Mouse (Mus musculus) MEL (cell line): Measurements from ENCODE around the gene Tspan32. TPM values are rescaled to one million over a fixed set of nuclear protein-coding genes. Genes with fewer than 3 reads are reported as not detected.

Experiments used
- DNase-seq: peaks from one replicate; pipeline ENCODE4 v3.0.0; 2011; ENCODE audit warnings: low read depth, low spot score
- H3K27ac ChIP-seq: 2 replicates; pipeline ENCODE4 v1.5.1; 2012; ENCODE audit warnings: low read depth, mild to moderate bottlenecking, control low read depth, low read length, moderate library complexity; ENCODE audit not compliant: control insufficient read depth
- H3K27me3 ChIP-seq, 2 experiments: fragments of 150-350 bp in 1 of 2; sonication (generic) in 1 of 2; 2 replicates each; pipeline ENCODE4 v1.6.1; 2012; ENCODE audit warnings: low read length in 2 of 2, mild to moderate bottlenecking in 2 of 2, improper control_type of control experiment in 1 of 2, moderate library complexity in 1 of 2; ENCODE audit not compliant: insufficient read depth in 2 of 2, control insufficient read depth in 1 of 2
- H3K36me3 ChIP-seq, 2 experiments: 2 replicates each; pipeline ENCODE4 v1.6.1; 2012 to 2014; ENCODE audit warnings: low read length in 2 of 2, improper control_type of control experiment in 1 of 2, inconsistent platforms in 1 of 2, mild to moderate bottlenecking in 1 of 2; ENCODE audit not compliant: insufficient read depth in 2 of 2, control insufficient read depth in 1 of 2
- H3K4me1 ChIP-seq, 2 experiments: fragments of 150-350 bp in 1 of 2; sonication (generic) in 1 of 2; 2 replicates each; pipeline ENCODE4 v1.6.1; 2012; ENCODE audit warnings: low read length in 2 of 2, improper control_type of control experiment in 1 of 2, mild to moderate bottlenecking in 1 of 2; ENCODE audit not compliant: insufficient read depth in 2 of 2, control insufficient read depth in 1 of 2
- H3K4me3 ChIP-seq, 2 experiments: fragments of 150-350 bp in 1 of 2; sonication (generic) in 1 of 2; 2 replicates each; pipeline ENCODE4 v1.5.1; 2012; ENCODE audit warnings: low read depth in 2 of 2, low read length in 2 of 2, mild to moderate bottlenecking in 2 of 2, moderate library complexity in 2 of 2, control low read depth in 1 of 2, improper control_type of control experiment in 1 of 2; ENCODE audit not compliant: control insufficient read depth in 1 of 2, insufficient read depth in 1 of 2
- H3K79me2 ChIP-seq: 2 replicates; pipeline ENCODE4 v1.6.1; 2012; ENCODE audit warnings: mild to moderate bottlenecking, low read length, moderate library complexity; ENCODE audit not compliant: control insufficient read depth, poor library complexity, insufficient read depth
- H3K9ac ChIP-seq: 2 replicates; pipeline ENCODE4 v1.6.1; 2012; ENCODE audit warnings: low read depth, mild to moderate bottlenecking, control low read depth, low read length, moderate library complexity; ENCODE audit not compliant: control insufficient read depth, poor library complexity, severe bottlenecking
- H3K9me3 ChIP-seq: fragments of 150-350 bp; sonication (generic); replicated peaks from 2 replicates; pipeline ENCODE4 v1.6.1; 2012; ENCODE audit warnings: mild to moderate bottlenecking, low read length, improper control_type of control experiment, moderate library complexity; ENCODE audit not compliant: insufficient read depth
- ELF1 ChIP-seq: IDR thresholded peaks from 2 replicates; pipeline ENCODE4 v1.6.1; 2014; ENCODE audit warnings: low read depth, mild to moderate bottlenecking, inconsistent platforms, low read length, improper control_type of control experiment, moderate library complexity
- EP300 ChIP-seq, 2 experiments: IDR thresholded peaks; 2 replicates each; pipeline ENCODE4 v1.6.1; 2011; ENCODE audit warnings: improper control_type of control experiment in 2 of 2, low read length in 2 of 2, low read depth in 1 of 2, mild to moderate bottlenecking in 1 of 2
- ETS1 ChIP-seq: IDR thresholded peaks from 2 replicates; pipeline ENCODE4 v1.6.1; 2012; ENCODE audit warnings: low read depth, mild to moderate bottlenecking, inconsistent platforms, low read length, improper control_type of control experiment, moderate library complexity
- GABPA ChIP-seq: IDR thresholded peaks from 2 replicates; pipeline ENCODE4 v1.6.1; 2012; ENCODE audit warnings: low read depth, mild to moderate bottlenecking, inconsistent platforms, low read length, improper control_type of control experiment, moderate library complexity
- GATA1 ChIP-seq: IDR thresholded peaks from 2 replicates; pipeline ENCODE4 v1.6.1; 2011; ENCODE audit warnings: low read depth, low read length, improper control_type of control experiment
- KAT2A ChIP-seq: conservative IDR thresholded peaks from 2 replicates; pipeline ENCODE4 v1.6.1; 2012; ENCODE audit warnings: low read depth, low read length, improper control_type of control experiment, inconsistent platforms
- MAFK ChIP-seq: IDR thresholded peaks from 2 replicates; pipeline ENCODE4 v1.6.1; 2011; ENCODE audit warnings: low read depth, mild to moderate bottlenecking, low read length, improper control_type of control experiment, borderline replicate concordance
- MAX ChIP-seq: IDR thresholded peaks from 2 replicates; pipeline ENCODE4 v1.6.1; 2011; ENCODE audit warnings: low read length, improper control_type of control experiment
- MAZ ChIP-seq: IDR thresholded peaks from 2 replicates; pipeline ENCODE4 v1.6.1; 2012; ENCODE audit warnings: low read depth, mild to moderate bottlenecking, inconsistent platforms, low read length, improper control_type of control experiment
- MXI1 ChIP-seq: IDR thresholded peaks from 2 replicates; pipeline ENCODE4 v1.6.1; 2011; ENCODE audit warnings: mild to moderate bottlenecking, low read depth, low read length, improper control_type of control experiment
- NELFE ChIP-seq: IDR thresholded peaks from 2 replicates; pipeline ENCODE4 v1.6.1; 2011; ENCODE audit warnings: low read depth, low read length, improper control_type of control experiment
- POLR2A ChIP-seq, 2 experiments: IDR thresholded peaks; 2 replicates each; pipeline ENCODE4 v1.6.1; 2011 to 2012; ENCODE audit warnings: low read length in 2 of 2, mild to moderate bottlenecking in 2 of 2, control low read depth in 1 of 2, improper control_type of control experiment in 1 of 2, low read depth in 1 of 2, moderate library complexity in 1 of 2; ENCODE audit not compliant: control insufficient read depth in 1 of 2, insufficient read depth in 1 of 2, poor library complexity in 1 of 2
- POLR2AphosphoS5 ChIP-seq: IDR thresholded peaks from 2 replicates; pipeline ENCODE4 v1.6.1; 2012; ENCODE audit warnings: low read depth, borderline replicate concordance, mild to moderate bottlenecking, inconsistent platforms, low read length, moderate library complexity, mixed read lengths
- SMC3 ChIP-seq: IDR thresholded peaks from 2 replicates; pipeline ENCODE4 v1.6.1; 2011; ENCODE audit warnings: low read depth, low read length, improper control_type of control experiment
- TBP ChIP-seq: IDR thresholded peaks from 2 replicates; pipeline ENCODE4 v1.8.0; 2011; ENCODE audit warnings: low read depth, low read length, improper control_type of control experiment
- TCF12 ChIP-seq: IDR thresholded peaks from 2 replicates; pipeline ENCODE4 v1.6.1; 2014; ENCODE audit warnings: low read depth, mild to moderate bottlenecking, inconsistent platforms, low read length, improper control_type of control experiment, moderate library complexity
- UBTF ChIP-seq: IDR thresholded peaks from 2 replicates; pipeline ENCODE4 v1.6.1; 2012; ENCODE audit warnings: low read depth, mild to moderate bottlenecking, inconsistent platforms, low read length, improper control_type of control experiment, moderate library complexity, borderline replicate concordance; ENCODE audit not compliant: insufficient read depth
- ZC3H11A ChIP-seq: IDR thresholded peaks from 2 replicates; pipeline ENCODE4 v1.6.1; 2012; ENCODE audit warnings: low read depth, mild to moderate bottlenecking, inconsistent platforms, low read length, improper control_type of control experiment
- ZKSCAN1 ChIP-seq: IDR thresholded peaks from 2 replicates; pipeline ENCODE4 v1.6.1; 2012; ENCODE audit warnings: low read depth, mild to moderate bottlenecking, inconsistent platforms, low read length, improper control_type of control experiment, moderate library complexity
- ZMIZ1 ChIP-seq: IDR thresholded peaks from 2 replicates; pipeline ENCODE4 v1.6.1; 2012; ENCODE audit warnings: low read depth, mild to moderate bottlenecking, inconsistent platforms, low read length, improper control_type of control experiment, moderate library complexity
- ZNF384 ChIP-seq: IDR thresholded peaks from 2 replicates; pipeline ENCODE4 v1.6.1; 2012; ENCODE audit warnings: low read depth, mild to moderate bottlenecking, inconsistent platforms, low read length, improper control_type of control experiment
- polyA plus RNA-seq, 2 experiments: library from polyadenylated mRNA; stranded (reverse) in 1 of 2; unstranded in 1 of 2; fragments of >175 nt in 1 of 2; fragments of >200 nt in 1 of 2; gene quantifications; 2 replicates each; pipeline versions ENCODE4 v1.2.1 to v1.2.4; 2012; ENCODE audit warnings: low replicate concordance in 2 of 2, low read depth in 1 of 2; ENCODE audit not compliant: insufficient read length in 2 of 2, insufficient read depth in 1 of 2, missing spikeins in 1 of 2
- total RNA-seq: library from RNA; depleted of rRNA; stranded (reverse); fragments of 300-350 nt; gene quantifications from 2 replicates; pipeline ENCODE4 v1.2.3, GENCODE M21; 2012

Tspan32 gene
- total and polyA plus RNA-seq, 3 experiments, result 53.5 to 212 (median 205) TPM

GRCm38 (mm10) chr7:142981908-142982307 lies 22.9 kb upstream of the Tspan32 start:
- DNase-seq, result no peak
- no peaks in the 10 kb centered on the region for H3K4me1 ChIP-seq
- H3K27ac ChIP-seq, result no peak overlapping the region
- H3K79me2 ChIP-seq, result no peaks in the 10 kb centered on the region
- peaks cover 0 to 15% of the 10 kb centered on the region in 2 experiments; a peak in 2 of 4 replicates for H3K27me3 ChIP-seq
- H3K4me3 ChIP-seq, result no peak overlapping the region
- no peak overlapping the region for H3K9ac ChIP-seq
- TF ChIP-seq UBTF (no peak), TCF12 (no peak), MAZ (no peak), POLR2AphosphoS5 (no peak), KAT2A (no peak), SMC3 (no peak), ZKSCAN1 (no peak)
- TF ChIP-seq, all 39 proteins: peak for 0
- H3K36me3 ChIP-seq, result no peaks in the 10 kb centered on the region
- no peaks in the 10 kb centered on the region for H3K9me3 ChIP-seq

GRCm38 (mm10) chr7:142985146-142985545 lies 19.7 kb upstream of the Tspan32 start:
- no peak overlapping the region for H3K9ac ChIP-seq
- no peak for TF ChIP-seq POLR2A (IDR thresholded peaks at IDR 0.05; ENCODE audit: control insufficient read depth in 1 of 2, insufficient read depth in 1 of 2, low read depth in 1 of 2, low read length in 2 of 2, poor library complexity in 1 of 2)
- TF ChIP-seq SMC3, result no peak
- TF ChIP-seq GABPA, result no peak
- TF ChIP-seq POLR2AphosphoS5, result no peak
- TF ChIP-seq UBTF, result no peak
- TF ChIP-seq MXI1, result no peak
- no peak for TF ChIP-seq ETS1
- no peak for TF ChIP-seq TBP
- TF ChIP-seq ZNF384, result no peak
- no peak for TF ChIP-seq MAX
- no peak for TF ChIP-seq NELFE
- TF ChIP-seq EP300 (IDR thresholded peaks at IDR 0.05; ENCODE audit: low read depth in 1 of 2, low read length in 2 of 2), result no peak
- TF ChIP-seq ZMIZ1, result no peak
- no peak for TF ChIP-seq ELF1
- TF ChIP-seq GATA1, result no peak
- TF ChIP-seq ZC3H11A, result no peak
- TF ChIP-seq MAFK, result no peak
- TF ChIP-seq, all 39 proteins: peak for 0
- Histone ChIP-seq H3K27ac (no peak overlapping the region), H3K79me2 (no peaks in the 10 kb centered on the region), H3K9me3 (no peaks in the 10 kb centered on the region), H3K27me3 (peaks cover 0 to 2% of the 10 kb centered on the region in 2 experiments; a peak in 1 of 4 replicates), H3K4me1 (peaks cover 0 to 6% of the 10 kb centered on the region in 2 experiments; a peak in 2 of 4 replicates), H3K36me3 (no peaks in the 10 kb centered on the region), H3K4me3 (no peak overlapping the region)
- no peak for DNase-seq
